Mouse (Mus musculus) stomach, postnatal 0 days (tissue): ENCODE measurements at regions not wholly inside any gene's neighbourhood (a gene's known extent, or its start where the extent isn't known, plus 50 kb on each side); places are given as distances from the start of the nearest gene placed in this dataset.

Source experiments
- CTCF ChIP-seq: IDR thresholded peaks from 2 replicates; pipeline ENCODE4 v1.5.1; 2016; ENCODE audit warnings: antibody characterized with exemption, low read depth, mild to moderate bottlenecking, moderate library complexity
- EP300 ChIP-seq: optimal IDR thresholded peaks from 2 replicates; pipeline ENCODE3; 2016; ENCODE audit warnings: antibody characterized with exemption

GRCm38 (mm10) chr6:94357568-94357967 lies 73.9 kb upstream of the Magi1 start:
- TF ChIP-seq CTCF (no peak), EP300 (no peak)
